Mouse (Mus musculus) testis, postnatal 10 days (tissue): Measurements from ENCODE around the gene Gm21293.
"Not testable (repeated sequence)": the region's sequence is repeated elsewhere in the genome, so short reads cannot be mapped to it uniquely, and the experiment has no call there.

Experiments used
- DNase-seq: peaks from one replicate; pipeline ENCODE4 v3.0.0; 2021; ENCODE audit warnings: low spot score

Gene Gm21293

DNA sequence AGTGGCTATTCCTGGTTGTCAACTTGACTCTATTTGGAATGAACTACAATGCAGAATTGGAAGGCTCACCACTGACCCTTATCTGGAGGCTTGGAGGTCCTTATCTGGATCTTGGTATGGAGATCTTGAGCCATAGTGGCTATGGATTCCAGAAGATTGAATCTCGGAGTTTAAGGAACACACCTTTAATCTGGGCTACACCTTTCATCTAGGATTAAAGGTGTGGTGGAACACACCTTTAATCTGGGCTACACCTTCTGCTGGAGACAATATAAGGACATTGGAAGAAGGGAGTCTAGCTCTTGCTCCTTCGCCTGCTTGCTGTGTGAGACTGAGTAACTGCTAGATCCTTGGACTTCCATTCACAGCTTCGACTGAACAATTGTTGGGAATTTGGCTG lies at the start of gene Gm21293:
Gene Gm21293, plus strand, starts transcription at position 301 of the 400 bp plus-strand sequence.
- DNase-seq, result not testable (repeated sequence)

- DNase-seq, result no peak
These were observed 32.7 kb upstream of the Gm21293 start for GRCm38 (mm10) chr10:104110044-104110443.

DNA sequence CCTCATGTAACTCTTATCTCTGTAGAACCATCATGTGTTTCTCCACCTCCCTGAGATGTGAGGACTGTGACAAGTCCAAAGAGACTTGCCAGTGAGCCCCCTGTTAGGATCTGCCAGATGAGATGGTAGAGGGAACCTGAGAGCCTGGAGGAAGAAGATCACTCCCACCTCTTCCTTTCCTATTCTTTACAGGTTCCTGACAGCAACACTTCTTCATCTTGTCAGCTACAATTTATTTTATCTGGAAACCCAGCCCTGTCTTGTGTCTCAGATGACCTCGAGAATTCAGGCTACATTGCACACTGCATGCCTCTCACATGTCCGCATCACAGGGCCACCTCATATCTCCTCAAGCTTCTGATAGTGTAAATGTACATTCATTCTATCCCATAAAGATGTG lies 24.5 kb upstream of the Gm21293 start:
- DNase-seq, result no peak

- DNase-seq, result not testable (repeated sequence)
These were observed 8.4 kb downstream of the Gm21293 start, which contains the start of gene Gm6763 for GRCm38 (mm10) chr10:104151197-104151596. TSS of gene Gm6763 (plus strand) at chr10:104151497.

DNA sequence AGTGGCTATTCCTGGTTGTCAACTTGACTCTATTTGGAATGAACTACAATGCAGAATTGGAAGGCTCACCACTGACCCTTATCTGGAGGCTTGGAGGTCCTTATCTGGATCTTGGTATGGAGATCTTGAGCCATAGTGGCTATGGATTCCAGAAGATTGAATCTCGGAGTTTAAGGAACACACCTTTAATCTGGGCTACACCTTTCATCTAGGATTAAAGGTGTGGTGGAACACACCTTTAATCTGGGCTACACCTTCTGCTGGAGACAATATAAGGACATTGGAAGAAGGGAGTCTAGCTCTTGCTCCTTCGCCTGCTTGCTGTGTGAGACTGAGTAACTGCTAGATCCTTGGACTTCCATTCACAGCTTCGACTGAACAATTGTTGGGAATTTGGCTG lies 16.9 kb downstream of the Gm21293 start, which contains the start of gene Gm8764:
Gene Gm8764, plus strand, starts transcription at position 301 of the 400 bp plus-strand sequence.
- DNase-seq, result not testable (repeated sequence)

DNA sequence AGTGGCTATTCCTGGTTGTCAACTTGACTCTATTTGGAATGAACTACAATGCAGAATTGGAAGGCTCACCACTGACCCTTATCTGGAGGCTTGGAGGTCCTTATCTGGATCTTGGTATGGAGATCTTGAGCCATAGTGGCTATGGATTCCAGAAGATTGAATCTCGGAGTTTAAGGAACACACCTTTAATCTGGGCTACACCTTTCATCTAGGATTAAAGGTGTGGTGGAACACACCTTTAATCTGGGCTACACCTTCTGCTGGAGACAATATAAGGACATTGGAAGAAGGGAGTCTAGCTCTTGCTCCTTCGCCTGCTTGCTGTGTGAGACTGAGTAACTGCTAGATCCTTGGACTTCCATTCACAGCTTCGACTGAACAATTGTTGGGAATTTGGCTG lies 25.4 kb downstream of the Gm21293 start, which contains the start of gene Gm21304:
Gene Gm21304, plus strand, starts transcription at position 301 of the 400 bp plus-strand sequence.
- not testable (repeated sequence) for DNase-seq

- DNase-seq, result not testable (repeated sequence)
These were observed 33.9 kb downstream of the Gm21293 start, which contains the start of gene Gm21312 for GRCm38 (mm10) chr10:104176724-104177123. TSS of gene Gm21312 (plus strand) at chr10:104177024.

DNA sequence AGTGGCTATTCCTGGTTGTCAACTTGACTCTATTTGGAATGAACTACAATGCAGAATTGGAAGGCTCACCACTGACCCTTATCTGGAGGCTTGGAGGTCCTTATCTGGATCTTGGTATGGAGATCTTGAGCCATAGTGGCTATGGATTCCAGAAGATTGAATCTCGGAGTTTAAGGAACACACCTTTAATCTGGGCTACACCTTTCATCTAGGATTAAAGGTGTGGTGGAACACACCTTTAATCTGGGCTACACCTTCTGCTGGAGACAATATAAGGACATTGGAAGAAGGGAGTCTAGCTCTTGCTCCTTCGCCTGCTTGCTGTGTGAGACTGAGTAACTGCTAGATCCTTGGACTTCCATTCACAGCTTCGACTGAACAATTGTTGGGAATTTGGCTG lies 42.4 kb downstream of the Gm21293 start, which contains the start of gene Gm20765:
Gene Gm20765, plus strand, starts transcription at position 301 of the 400 bp plus-strand sequence.
- DNase-seq, result not testable (repeated sequence)

DNA sequence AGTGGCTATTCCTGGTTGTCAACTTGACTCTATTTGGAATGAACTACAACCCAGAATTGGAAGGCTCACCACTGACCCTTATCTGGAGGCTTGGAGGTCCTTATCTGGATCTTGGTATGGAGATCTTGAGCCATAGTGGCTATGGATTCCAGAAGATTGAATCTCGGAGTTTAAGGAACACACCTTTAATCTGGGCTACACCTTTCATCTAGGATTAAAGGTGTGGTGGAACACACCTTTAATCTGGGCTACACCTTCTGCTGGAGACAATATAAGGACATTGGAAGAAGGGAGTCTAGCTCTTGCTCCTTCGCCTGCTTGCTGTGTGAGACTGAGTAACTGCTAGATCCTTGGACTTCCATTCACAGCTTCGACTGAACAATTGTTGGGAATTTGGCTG lies 51.0 kb downstream of the Gm21293 start, which contains the start of gene Gm4340:
Gene Gm4340, plus strand, starts transcription at position 301 of the 400 bp plus-strand sequence.
- DNase-seq, result not testable (repeated sequence)
